Mouse (Mus musculus): ENCODE measurements around the gene Hsph1.

DNA sequence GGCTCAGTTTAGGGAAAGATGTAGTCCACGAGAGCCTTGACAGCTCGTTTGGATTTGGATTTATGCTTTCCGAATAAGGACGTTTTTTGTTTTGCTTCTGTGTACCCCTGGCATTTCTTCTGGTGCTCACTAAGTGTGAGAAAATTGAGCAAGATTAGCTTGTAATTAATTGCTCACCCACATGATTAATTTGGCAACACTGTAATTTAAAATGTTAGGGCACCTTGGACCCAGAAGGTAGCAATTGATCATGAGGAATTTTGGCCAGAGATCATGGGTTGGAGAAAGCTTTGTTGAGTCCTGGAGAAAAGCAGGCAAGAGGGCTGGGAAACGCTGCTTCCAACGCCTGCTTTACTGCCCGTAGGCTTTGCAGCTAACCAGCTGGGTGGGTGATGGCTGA, 43.7 kb upstream of the Hsph1 start:
- TF ChIP-seq CTCF (IDR thresholded peaks at IDR 0.05) (no peak), EP300 (IDR thresholded peaks at IDR 0.05; ENCODE audit: insufficient read depth, low read depth, low read length) (no peak), POLR2A (IDR thresholded peaks at IDR 0.05; ENCODE audit: insufficient read depth, low read depth, low read length) (no peak)

Data from heart, adult 2 months (tissue).